Mouse (Mus musculus) macrophage (primary cell): ENCODE results near the gene Usp29. TPM values are rescaled to one million over a fixed set of nuclear protein-coding genes. Genes with fewer than 3 reads are reported as not detected.
"Not testable (repeated sequence)": the region's sequence is repeated elsewhere in the genome, so short reads cannot be mapped to it uniquely, and the experiment has no call there.

Source experiments
- H3K27ac ChIP-seq: fragments of 350-480 bp; formaldehyde crosslinking; 2 replicates; pipeline ENCODE4 v1.9.0; 2021
- H3K36me3 ChIP-seq: fragments of 350-480 bp; formaldehyde crosslinking; 2 replicates; pipeline ENCODE4 v1.9.0; 2021; ENCODE audit errors: inconsistent target
- H3K4me3 ChIP-seq: fragments of 350-480 bp; formaldehyde crosslinking; 2 replicates; pipeline ENCODE4 v1.9.0; 2021; ENCODE audit errors: inconsistent target
- H3K79me2 ChIP-seq: fragments of 350-480 bp; formaldehyde crosslinking; 2 replicates; pipeline ENCODE4 v1.9.0; 2021; ENCODE audit errors: inconsistent target
- WGBS: methylation state at CpG from one replicate; pipeline ENCODE4 v1.1.7; 2026; ENCODE audit warnings: inconsistent platforms; ENCODE audit not compliant: missing documents; 5-methylcytosine and 5-hydroxymethylcytosine counted together
- polyA plus RNA-seq: library from polyadenylated mRNA; stranded (reverse); fragments of 250-400 nt; gene quantifications from 3 replicates; pipeline ENCODE4 v1.2.4, GENCODE M21; 2018; ENCODE audit warnings: inconsistent platforms

The Usp29 gene
- polyA plus RNA-seq, 1 experiment from 2014 or later = not detected

DNA sequence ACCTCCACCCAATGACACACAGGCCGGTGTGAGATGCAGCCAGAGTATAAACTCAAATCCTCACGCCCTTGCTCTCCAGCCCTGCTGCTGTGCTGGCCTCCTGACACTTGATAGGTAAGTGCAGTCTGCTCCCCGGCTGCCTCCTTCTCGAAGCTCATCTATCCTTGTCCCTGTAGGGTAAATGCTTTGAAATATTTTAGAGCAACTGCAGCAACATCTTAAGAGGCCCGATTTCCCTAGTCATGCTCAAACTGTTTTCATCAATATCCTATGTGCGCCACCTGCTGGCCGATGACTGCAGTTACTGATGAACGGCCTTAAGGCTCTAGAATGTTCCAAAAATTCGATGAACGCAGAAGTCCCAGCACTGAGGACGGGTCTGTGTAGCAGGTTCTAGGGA, 206.7 kb downstream of the Usp29 start:
- Histone ChIP-seq H3K4me3 (no peak overlapping the region), H3K27ac (no peak overlapping the region), H3K79me2 (no peaks in the 10 kb centered on the region), H3K36me3 (no peaks in the 10 kb centered on the region)
- WGBS = 29% methylated on average over 11 of the region's 11 CpGs

DNA sequence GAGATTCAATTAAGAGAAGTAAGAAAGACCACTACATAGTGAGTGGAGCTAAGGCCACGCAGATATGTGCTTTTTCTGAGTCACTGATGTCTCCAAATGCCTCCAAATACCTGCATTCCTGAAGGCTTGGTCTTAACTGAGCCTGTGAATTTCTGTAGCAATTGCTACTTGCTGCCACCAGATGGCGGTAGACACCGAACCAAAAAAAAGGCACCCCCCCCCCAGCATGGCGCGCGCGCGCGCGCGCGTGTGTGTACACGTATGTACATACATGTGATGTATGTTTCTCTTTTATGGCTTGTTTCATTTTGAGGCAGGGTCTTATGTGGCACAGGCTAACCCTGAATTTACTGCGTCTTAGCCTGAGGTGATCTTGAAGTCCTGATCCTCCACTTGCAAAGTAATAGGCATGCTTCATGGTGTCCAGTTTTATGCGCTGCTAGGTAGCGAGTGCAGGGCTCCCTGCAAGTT, 210.4 kb downstream of the Usp29 start:
- no peak overlapping the region for H3K27ac ChIP-seq
- no peaks in the 10 kb centered on the region for H3K79me2 ChIP-seq
- H3K4me3 ChIP-seq = no peak overlapping the region
- 23% methylated on average over 11 of the region's 16 CpGs for WGBS
- no peaks in the 10 kb centered on the region for H3K36me3 ChIP-seq

DNA sequence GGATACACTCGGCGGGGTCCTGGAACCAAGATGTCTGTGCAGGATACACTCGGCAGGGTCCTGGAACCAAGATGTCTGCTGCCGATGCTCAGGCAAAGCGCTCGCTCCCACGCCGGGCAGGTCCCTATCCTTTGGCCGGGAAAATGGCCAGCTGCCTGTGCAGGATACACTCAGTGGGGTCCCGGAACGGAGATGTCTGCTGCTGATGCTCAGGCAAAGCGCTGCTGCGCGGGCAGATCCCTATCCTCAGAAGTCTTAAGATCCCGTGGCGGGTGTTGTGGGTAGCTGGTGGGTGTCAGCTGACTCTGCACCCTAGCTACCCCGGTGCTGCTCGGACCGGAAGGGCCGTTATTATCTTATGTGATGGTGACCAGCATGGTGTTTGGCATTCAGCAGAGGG, 217.7 kb downstream of the Usp29 start:
- H3K4me3 ChIP-seq, H3K27ac ChIP-seq, H3K36me3 ChIP-seq, H3K79me2 ChIP-seq: not testable (repeated sequence)
- WGBS = 96% methylated on average over 16 of the region's 20 CpGs

DNA sequence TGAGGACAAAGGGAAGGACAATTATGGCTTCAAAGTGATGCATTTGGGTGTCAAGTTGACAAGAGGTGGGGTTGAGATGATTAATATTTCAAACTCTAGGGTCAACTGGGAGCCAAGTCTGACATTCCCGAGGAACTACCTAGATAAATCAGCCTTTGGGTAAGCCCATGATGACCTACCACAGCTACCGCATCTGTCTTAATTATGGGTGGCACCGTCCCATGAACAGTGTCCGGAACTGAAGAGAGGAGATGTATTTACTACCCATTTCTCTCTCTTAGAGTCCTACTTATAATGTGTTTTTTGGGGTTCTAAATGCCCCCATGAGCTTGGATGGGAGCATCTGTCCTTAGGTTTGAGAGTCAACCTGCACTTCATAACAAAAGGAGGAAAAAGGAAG, 226.2 kb downstream of the Usp29 start:
- H3K79me2 ChIP-seq = no peaks in the 10 kb centered on the region
- no peak overlapping the region for H3K4me3 ChIP-seq
- H3K36me3 ChIP-seq = no peaks in the 10 kb centered on the region
- no peak overlapping the region for H3K27ac ChIP-seq
- WGBS = 79% methylated on average over 3 of the region's 4 CpGs

DNA sequence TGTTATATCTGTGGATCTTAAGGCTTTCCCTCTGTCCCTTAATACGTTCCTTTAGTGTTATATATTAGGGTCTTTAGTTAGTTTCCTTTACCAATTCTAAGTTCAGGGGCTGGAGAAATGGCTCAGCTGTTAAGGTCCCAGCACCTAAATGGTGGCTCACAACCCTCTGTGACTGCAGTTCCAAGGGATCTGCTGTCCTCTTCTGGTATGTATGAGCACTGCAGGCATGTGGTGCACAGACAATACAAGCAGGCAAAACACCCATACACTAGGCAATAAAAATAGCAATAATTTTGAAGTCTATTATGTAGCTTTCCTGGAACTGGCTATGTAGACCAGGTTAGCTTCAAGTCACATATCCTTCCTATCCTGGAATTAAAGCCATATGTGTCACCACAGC, 228.2 kb downstream of the Usp29 start:
- no peaks in the 10 kb centered on the region for H3K79me2 ChIP-seq
- H3K36me3 ChIP-seq = no peaks in the 10 kb centered on the region
- no peak overlapping the region for H3K27ac ChIP-seq
- no peak overlapping the region for H3K4me3 ChIP-seq
- WGBS = 80% methylated on average over 1 of the region's 1 CpGs

DNA sequence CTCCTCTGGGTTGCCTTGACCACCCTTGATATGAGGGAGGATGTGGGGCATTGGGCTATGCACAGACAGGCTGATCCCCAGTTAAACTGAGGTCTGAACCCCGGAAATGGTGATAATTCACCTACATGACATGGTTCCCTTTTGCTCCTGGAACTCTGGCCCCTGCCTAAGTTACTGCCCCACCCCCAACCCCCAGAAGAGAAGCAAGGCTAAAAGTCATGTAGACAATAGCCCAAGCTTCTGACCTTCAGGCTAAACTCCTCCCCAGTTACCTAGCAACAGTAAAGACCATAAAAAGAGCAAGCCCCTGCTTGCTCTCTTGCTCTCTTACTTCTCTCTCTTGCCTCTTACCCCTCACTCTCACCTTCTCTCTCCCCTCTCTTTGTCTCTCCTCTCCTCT, 243.2 kb downstream of the Usp29 start:
- Histone ChIP-seq H3K4me3 (no peak overlapping the region), H3K36me3 (no peaks in the 10 kb centered on the region), H3K79me2 (no peaks in the 10 kb centered on the region), H3K27ac (no peak overlapping the region)
- 92% methylated on average over 1 of the region's 1 CpGs for whole genome bisulfite sequencing

DNA sequence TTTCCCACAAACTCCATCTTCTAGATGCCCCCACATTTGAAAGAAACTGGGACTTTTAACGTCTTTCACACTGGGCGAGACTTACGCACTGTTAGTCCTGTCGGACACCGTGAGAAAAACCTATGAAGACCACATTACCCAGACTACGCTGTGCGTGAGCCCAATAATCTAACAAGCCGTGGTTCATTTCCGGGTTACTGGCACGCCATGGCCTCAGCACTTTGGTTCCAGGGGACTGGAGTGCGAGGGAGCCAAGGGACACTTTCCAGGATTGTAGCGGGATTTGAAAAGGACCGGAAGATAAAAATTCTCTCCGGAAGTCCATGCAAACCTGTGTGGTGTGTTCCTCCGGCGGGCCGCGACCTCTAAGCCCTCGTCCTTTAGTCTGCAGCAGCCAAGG, 246.5 kb downstream of the Usp29 start:
- Histone ChIP-seq H3K36me3 (no peaks in the 10 kb centered on the region), H3K4me3 (no peak overlapping the region), H3K79me2 (no peaks in the 10 kb centered on the region), H3K27ac (no peak overlapping the region)
- WGBS = 90% methylated on average over 19 of the region's 19 CpGs

DNA sequence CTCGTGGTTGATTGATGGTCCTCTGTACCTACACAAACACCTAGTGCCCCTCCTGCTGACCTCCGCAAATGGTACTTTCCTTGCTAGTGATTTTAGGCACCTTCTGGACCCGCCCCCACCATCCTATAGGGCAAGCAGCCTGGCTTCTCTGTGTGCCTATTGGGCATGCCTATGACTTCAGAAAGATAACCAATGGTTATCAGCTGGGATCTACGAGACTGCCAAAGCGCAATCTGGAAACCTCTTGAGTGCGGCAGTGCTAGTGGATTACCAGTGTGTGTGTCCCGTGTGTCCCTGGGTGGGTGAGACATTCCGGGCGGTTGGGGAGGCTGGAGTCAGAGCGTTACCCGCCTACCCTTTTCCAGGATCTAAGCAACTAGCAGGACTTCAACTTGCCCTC, 264.9 kb downstream of the Usp29 start, which contains the start of gene Aurkc:
Gene Aurkc (plus strand): TSS at position 50 of the 400 bp plus-strand sequence.
- not testable (repeated sequence) for H3K27ac ChIP-seq, H3K79me2 ChIP-seq, H3K36me3 ChIP-seq, H3K4me3 ChIP-seq
- 84% methylated on average over 10 of the region's 11 CpGs for WGBS

DNA sequence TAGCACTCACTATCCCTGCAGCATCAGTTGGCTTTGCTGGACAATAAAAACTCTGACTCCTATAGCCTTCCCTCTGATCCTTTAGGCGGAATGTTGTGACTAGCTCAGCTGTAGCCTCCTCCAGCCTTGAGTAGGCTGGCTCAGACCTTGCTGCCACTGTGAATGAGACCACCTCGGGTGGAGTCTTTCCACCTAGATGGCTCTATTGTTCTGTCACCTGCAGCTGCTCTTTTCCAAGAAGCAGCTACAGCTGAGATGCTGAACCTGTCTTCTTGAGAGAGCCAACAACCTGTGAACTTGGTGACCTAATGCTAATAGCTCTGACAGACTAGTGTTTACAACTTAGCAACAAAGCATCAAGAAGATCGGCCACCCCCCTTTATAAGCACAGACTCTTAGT, 268.5 kb downstream of the Usp29 start:
- WGBS = 73% methylated on average over 3 of the region's 3 CpGs
- H3K4me3 ChIP-seq = not testable (repeated sequence)

DNA sequence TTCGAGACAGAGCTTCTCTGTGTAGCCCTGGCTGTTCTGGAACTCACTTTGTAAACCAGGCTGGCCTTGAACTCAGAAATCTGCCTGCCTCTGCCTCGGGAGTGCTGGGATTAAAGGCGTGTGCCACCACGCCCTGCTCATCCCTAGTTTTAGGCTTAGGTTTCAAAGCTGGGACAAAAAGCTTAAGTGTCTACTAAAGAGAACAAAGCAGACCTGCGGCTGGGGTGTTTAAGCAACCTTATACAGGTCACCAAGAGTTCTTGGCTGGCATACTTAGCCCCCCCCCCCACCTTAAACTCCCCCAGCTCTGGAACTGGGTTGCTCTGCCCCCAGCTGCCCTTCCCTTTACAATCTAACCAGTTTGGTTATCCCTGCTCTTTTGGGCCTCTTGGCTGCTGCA, 275.1 kb downstream of the Usp29 start:
- 73% methylated on average over 5 of the region's 5 CpGs for WGBS
- not testable (repeated sequence) for H3K36me3 ChIP-seq, H3K79me2 ChIP-seq, H3K27ac ChIP-seq, H3K4me3 ChIP-seq

More for the DNA sequence above, 268.5 kb downstream of the Usp29 start:
- H3K79me2 ChIP-seq, H3K27ac ChIP-seq, H3K36me3 ChIP-seq: not testable (repeated sequence)

Other genes starting within 250 kb of the Usp29 start
- not detected in 3 replicates for gene Olfr5, start 243.6 kb upstream of the Usp29 start, polyA plus RNA-seq
- gene Olfr1347, start 230.8 kb upstream of the Usp29 start, polyA plus RNA-seq = not detected in 3 replicates
- not detected in 3 replicates for gene Olfr1348, start 221.8 kb upstream of the Usp29 start, polyA plus RNA-seq
- not detected in 3 replicates for gene Olfr1349, start 207.6 kb upstream of the Usp29 start, polyA plus RNA-seq
- not detected in 3 replicates for gene Olfr1350, start 165.7 kb upstream of the Usp29 start, polyA plus RNA-seq
- gene Zim1, start 34.1 kb upstream of the Usp29 start, polyA plus RNA-seq = not detected in 3 replicates
- not detected in 3 replicates for gene Peg3, start 147 bp upstream of the Usp29 start, polyA plus RNA-seq